Mouse (Mus musculus) right cerebral cortex, postnatal 10 days (tissue): ENCODE measurements around the gene Ccdc8.

ENCODE experiments used
- DNase-seq, 2 experiments: peaks; one replicate each; pipeline ENCODE4 v3.0.0; 2021; ENCODE audit warnings: low spot score in 2 of 2

Gene Ccdc8

GRCm38 (mm10) chr7:16976298-16976697 lies 16.2 kb upstream of the Ccdc8 start:
- no peak for DNase-seq

- DNase-seq = no peak
Observed at GRCm38 (mm10) chr7:16978173-16978572, 14.3 kb upstream of the Ccdc8 start.

DNA sequence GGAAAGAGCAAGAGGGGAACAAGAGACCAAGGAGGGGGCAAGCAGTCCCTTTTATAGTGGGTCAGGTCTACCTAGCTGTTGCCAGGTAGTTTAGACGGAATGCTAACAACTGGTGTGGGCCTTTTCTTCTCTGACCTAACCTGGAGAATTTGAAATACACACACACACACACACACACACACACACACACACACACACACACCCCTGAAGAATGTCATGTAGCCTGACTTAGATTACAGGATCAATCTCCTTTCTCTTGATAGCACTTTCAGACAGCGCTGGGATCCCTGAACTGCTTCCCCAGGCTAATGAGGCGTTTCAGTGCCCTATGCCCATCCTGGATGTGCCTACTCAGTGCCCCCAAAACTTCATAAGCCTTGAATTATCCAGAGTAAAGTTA lies 13.9 kb upstream of the Ccdc8 start:
- DNase-seq = no peak

DNA sequence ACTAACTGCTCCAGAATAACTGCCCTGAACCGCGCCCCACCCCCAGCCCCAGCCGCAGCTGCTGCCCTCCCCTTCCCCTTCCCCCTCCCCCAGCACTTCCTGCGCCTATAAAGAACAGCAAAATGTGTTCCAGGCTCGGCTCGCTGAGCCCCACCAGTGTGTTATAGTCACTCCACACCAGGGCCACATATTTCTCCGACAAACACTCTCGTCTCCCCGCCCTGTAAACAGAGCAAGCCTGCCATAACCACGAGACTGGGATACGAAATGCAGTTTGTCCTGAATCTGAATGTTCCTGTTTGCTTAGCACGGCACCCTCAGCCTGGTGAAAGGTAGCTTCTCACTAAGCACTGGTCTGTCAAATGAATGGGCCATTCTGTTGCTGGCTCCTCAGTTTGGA lies 12.2 kb upstream of the Ccdc8 start:
- DNase-seq = no peak

GRCm38 (mm10) chr7:16982859-16983568 lies 9.5 kb upstream of the Ccdc8 start, which contains the start of gene Gm42372:
Gene Gm42372, plus strand, starts transcription at chr7:16983086.
- DNase-seq = peak; percentile 95 to 96

- no peak for DNase-seq
Observed at GRCm38 (mm10) chr7:16987541-16988149, 4.9 kb upstream of the Ccdc8 start.

- peak in 1 of 2 experiments; percentile 46 for DNase-seq
Observed at GRCm38 (mm10) chr7:16988405-16988804, 4.1 kb upstream of the Ccdc8 start.

GRCm38 (mm10) chr7:16990006-16990744 lies 2.3 kb upstream of the Ccdc8 start:
- DNase-seq = no peak

GRCm38 (mm10) chr7:16991681-16992450 lies 642 bp upstream of the Ccdc8 start:
- peak in 1 of 2 experiments; percentile 46 for DNase-seq

- peak; percentile 75 to 82 for DNase-seq
Observed at GRCm38 (mm10) chr7:16993651-16994399, 1.3 kb downstream of the Ccdc8 start.

GRCm38 (mm10) chr7:16994400-16994799 lies 1.9 kb downstream of the Ccdc8 start:
- DNase-seq = no peak

DNA sequence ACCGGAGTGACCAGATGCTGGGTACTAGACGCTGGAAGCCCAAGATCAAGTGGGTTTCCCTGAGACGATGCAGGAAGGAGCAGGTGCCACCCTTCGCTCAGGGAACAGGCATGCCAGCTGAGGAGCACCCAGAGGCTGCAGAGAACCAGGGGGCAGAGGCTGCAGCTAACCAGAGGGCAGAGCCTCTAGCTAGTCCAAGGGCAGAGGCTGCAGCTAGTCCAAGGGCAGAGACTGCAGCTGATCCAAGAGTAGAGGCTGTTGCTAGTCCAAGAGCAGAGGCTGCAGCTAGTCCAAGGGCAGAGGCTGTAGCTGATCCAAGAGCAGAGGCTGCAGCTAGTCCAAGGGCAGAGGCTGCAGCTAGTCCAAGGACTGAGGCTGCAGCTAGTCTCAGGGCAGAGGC lies 2.8 kb downstream of the Ccdc8 start:
- no peak for DNase-seq

DNA sequence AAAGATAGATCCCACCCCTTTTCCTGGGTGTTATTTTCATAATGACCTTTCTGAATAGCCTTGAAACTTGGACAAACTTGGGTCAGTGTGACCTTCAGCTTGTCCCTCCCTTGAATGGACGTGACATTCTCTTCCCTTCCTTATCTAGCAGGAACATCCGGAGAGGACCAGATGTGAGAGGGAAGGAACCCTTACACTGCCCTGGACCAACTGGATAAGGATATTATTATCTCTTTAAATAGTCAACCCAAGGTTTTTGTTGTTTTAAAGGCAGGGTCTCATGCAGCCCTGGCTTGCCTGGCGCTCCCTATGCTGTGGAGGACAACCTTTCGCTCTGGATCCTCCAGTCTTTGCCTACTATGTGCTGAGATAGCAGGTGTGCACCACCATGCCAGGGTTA lies 6.7 kb downstream of the Ccdc8 start:
- no peak for DNase-seq

DNA sequence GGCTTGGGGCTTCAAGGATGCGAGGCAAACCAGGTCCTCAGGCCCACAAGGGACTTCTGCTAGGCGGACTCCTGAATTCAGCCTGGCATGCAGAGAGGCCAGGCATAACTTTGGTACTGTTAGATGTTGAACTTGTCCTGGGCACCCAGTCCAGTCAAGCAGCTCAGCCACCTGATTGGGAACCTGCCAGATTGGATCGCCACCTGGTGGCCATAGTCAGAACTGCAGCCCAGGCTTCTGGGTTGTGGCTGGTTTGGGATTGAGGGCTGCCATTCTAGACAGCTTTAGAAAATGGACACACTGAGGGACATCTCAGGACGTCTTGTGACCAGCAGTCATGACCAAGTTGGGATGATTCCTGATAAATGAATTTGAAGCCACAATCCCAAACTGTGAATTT lies 7.1 kb downstream of the Ccdc8 start:
- DNase-seq = peak; percentile 83 to 88

GRCm38 (mm10) chr7:17002375-17003195 lies 10.1 kb downstream of the Ccdc8 start:
- DNase-seq = peak; percentile 85 to 90

DNA sequence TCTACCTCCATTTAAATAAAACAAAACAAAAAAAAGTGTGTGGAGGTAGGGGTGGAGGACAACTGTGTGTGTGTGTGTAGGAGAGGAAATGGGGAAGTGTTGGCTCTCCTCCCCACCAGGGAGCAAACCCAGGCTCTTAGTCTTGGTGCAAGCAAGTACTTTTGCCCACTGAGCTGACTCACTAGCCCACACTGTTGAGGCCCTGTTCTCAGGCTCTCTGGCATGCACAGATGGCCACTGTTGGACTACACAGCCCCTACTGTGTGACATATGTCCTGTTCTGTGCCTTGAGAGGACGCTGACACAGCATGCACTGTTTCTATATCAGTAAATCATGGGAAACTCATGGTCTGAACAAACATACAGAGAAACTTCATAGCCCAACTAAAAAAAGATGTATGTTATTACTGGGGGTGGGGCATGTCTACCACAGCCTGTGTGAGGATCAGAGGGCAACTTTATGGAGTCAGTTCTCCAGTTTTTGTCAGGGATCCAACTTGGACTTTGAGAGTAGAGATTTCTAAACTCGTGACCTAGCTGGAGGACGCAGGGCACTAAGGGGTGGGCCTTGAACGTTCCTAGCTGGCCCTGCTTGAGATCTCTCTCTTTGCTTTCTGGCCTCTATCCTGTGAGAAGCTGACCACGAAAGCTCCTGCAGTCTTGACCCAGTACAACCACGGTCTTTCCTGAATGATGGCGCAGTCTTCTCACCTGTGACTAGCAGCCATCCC lies 10.9 kb downstream of the Ccdc8 start:
- no peak for DNase-seq

- DNase-seq = no peak
Observed at GRCm38 (mm10) chr7:17004716-17005115, 12.2 kb downstream of the Ccdc8 start.

- no peak for DNase-seq
Observed at GRCm38 (mm10) chr7:17007300-17007699, 14.8 kb downstream of the Ccdc8 start.

GRCm38 (mm10) chr7:17009326-17010009 lies 17.0 kb downstream of the Ccdc8 start:
- DNase-seq = no peak
